Mouse (Mus musculus) kidney, postnatal 14 days (tissue): ENCODE measurements at regions not wholly inside any gene's neighbourhood (a gene's known extent, or its start where the extent isn't known, plus 50 kb on each side); places are given as distances from the start of the nearest gene placed in this dataset.
"Not testable (repeated sequence)": the region's sequence is repeated elsewhere in the genome, so short reads cannot be mapped to it uniquely, and the experiment has no call there.

Experiments
- DNase-seq: peaks from one replicate; pipeline ENCODE4 v3.0.0; 2022; ENCODE audit warnings: mixed read lengths

DNA sequence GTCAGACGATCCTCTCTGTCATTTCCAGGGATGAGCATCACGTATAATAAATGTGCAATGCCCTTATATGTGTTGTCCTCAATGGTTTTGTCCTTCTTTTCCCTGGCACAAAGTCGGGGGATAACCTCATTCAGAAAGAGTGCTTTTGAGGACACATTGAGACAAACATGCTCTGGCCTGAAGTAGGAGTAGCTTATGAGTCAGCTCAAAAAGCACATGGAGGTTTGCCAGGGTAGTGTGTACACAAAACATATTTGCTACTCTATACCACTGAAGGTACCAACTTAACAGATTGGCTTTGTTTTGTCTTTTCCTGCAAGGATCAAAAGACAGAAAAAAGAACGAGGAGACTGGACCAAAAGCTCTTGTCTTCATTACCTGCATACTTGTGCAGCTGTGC, 682.1 kb upstream of the Grid2 start:
- DNase-seq: no peak

- DNase-seq: peak; percentile 27
Measured at GRCm38 (mm10) chr6:62576200-62576599, 679.5 kb upstream of the Grid2 start.

DNA sequence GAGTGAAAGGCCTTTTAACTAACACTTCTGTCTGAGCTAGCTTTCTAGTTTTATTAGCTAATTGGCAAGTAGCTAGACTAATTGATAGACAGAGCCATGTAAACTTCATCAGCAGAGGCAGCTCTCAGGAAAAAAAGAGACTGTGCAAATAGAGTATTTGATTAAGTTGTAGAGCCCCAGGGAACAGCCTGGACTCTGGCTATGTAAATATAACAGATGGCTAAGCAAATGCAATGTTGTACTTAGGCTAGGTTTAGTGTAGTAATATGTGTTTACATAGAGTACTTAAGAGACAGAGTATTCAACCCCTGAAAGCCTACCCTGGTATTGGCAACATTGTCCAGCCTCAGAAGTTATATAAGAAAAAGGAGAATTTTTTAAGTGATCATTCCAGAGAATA, 635.1 kb upstream of the Grid2 start:
- DNase-seq: no peak

DNA sequence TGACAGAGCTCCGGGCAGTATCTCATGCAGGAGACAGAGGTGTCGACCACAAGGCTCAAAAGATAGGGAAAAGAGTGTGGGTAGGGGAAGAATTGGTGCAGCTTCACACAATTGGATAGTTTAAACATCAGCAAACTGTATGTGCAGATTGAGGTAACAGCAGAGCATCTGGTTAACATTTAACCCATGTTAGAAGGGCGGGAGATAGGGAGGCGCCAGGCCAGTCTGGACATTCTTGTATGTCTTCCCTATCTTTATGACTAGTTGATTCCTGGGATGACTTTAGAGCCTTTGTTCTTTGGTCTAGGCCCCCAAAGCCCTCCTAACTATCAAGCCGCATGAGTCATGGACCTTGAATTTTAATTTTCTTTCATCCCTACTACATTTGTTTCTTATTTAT, 587.6 kb upstream of the Grid2 start:
- DNase-seq: not testable (repeated sequence)

GRCm38 (mm10) chr6:62718389-62718788, 537.3 kb upstream of the Grid2 start:
- no peak for DNase-seq

GRCm38 (mm10) chr6:62719541-62720155, 536.0 kb upstream of the Grid2 start:
- no peak for DNase-seq
